Mouse (Mus musculus) spleen, adult 2 months (tissue): ENCODE measurements around the gene Mark1. TPM values are rescaled to one million over a fixed set of nuclear protein-coding genes. Genes with fewer than 3 reads are reported as not detected.

Experiments used
- DNase-seq, 2 experiments: peaks; one replicate each; pipeline versions ENCODE4 v3.0.0 to v3.0.0-alpha.2; 2012 to 2021; ENCODE audit warnings: low spot score in 2 of 2, low read depth in 1 of 2
- H3K27ac ChIP-seq: fragments of 200-500 bp; 2 replicates; pipeline ENCODE4 v1.5.1; 2012; ENCODE audit warnings: low read length, inconsistent platforms; ENCODE audit not compliant: insufficient read depth
- H3K27me3 ChIP-seq: fragments of 200-500 bp; 2 replicates; pipeline ENCODE4 v1.6.1; 2012; ENCODE audit warnings: mild to moderate bottlenecking, moderate library complexity, low read length, inconsistent platforms; ENCODE audit not compliant: control insufficient read depth, insufficient read depth
- H3K36me3 ChIP-seq: fragments of 200-500 bp; 2 replicates; pipeline ENCODE4 v1.6.1; 2012; ENCODE audit warnings: mild to moderate bottlenecking, low read length, inconsistent platforms; ENCODE audit not compliant: control insufficient read depth, insufficient read depth
- H3K4me1 ChIP-seq: fragments of 200-500 bp; 2 replicates; pipeline ENCODE4 v1.6.1; 2011; ENCODE audit warnings: inconsistent platforms; ENCODE audit not compliant: control insufficient read depth, insufficient read depth, insufficient read length
- H3K4me3 ChIP-seq: fragments of 200-500 bp; 2 replicates; pipeline ENCODE4 v1.5.1; 2011; ENCODE audit warnings: mild to moderate bottlenecking, inconsistent platforms; ENCODE audit not compliant: insufficient read depth, insufficient read length; ENCODE audit errors: extremely low read depth
- CTCF ChIP-seq: fragments of 200-500 bp; IDR thresholded peaks from 2 replicates; pipeline ENCODE4 v1.5.1; 2011; ENCODE audit warnings: mild to moderate bottlenecking, inconsistent platforms; ENCODE audit not compliant: insufficient read depth, insufficient read length, insufficient replicate concordance; ENCODE audit errors: extremely low read depth
- POLR2A ChIP-seq: fragments of 200-500 bp; IDR thresholded peaks from 2 replicates; pipeline ENCODE4 v1.6.1; 2011; ENCODE audit warnings: low read depth, low read length, inconsistent platforms
- WGBS: fragments of 180-500 bp; shearing (Covaris S2); methylation state at CpG from one replicate; pipeline ENCODE4 v1.1.7; 2018; 5-methylcytosine and 5-hydroxymethylcytosine counted together
- polyA plus RNA-seq: library from polyadenylated mRNA; depleted of rRNA; stranded (reverse); fragments of >200 nt; gene quantifications from 2 replicates; pipeline ENCODE4 v1.2.3, GENCODE M21; 2012

The Mark1 gene
- polyA plus RNA-seq, 1 experiment = 1.6 TPM

GRCm38 (mm10) chr1:184897350-184897749 is 102.0 kb downstream of the Mark1 start:
- H3K27ac ChIP-seq = no peak overlapping the region
- no peaks in the 10 kb centered on the region for H3K36me3 ChIP-seq
- TF ChIP-seq POLR2A (no peak), CTCF (no peak)
- no peaks in the 10 kb centered on the region for H3K4me1 ChIP-seq
- no peak overlapping the region for H3K4me3 ChIP-seq
- 96% methylated on average over 16 of the region's 16 CpGs for WGBS
- no peaks in the 10 kb centered on the region for H3K27me3 ChIP-seq
- DNase-seq = no peak

DNA sequence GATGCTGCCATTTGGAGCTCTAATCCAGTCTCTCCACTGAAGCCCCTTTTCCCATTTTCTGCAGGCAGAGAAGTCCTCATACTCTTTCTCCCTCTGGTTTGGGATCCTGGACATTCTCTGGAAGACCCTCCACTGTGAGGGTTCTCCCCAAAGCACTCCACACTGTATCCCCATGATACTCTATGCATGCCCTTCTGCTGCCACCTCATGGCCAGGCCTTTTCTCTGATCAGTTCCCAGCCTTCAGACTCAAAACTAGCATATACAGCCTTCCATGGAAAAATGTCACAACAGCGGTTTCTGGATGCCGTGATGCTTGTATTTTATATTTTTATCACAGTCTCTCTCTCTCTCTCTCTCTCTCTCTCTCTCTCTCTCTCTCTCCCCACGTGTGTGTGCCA is 107.4 kb downstream of the Mark1 start:
- no peak for DNase-seq
- TF ChIP-seq CTCF (no peak), POLR2A (no peak)
- no peaks in the 10 kb centered on the region for H3K4me1 ChIP-seq
- H3K36me3 ChIP-seq = no peaks in the 10 kb centered on the region
- WGBS = 81% methylated on average over 3 of the region's 3 CpGs
- H3K27me3 ChIP-seq = no peaks in the 10 kb centered on the region
- no peak overlapping the region for H3K4me3 ChIP-seq
- H3K27ac ChIP-seq = no peak overlapping the region

DNA sequence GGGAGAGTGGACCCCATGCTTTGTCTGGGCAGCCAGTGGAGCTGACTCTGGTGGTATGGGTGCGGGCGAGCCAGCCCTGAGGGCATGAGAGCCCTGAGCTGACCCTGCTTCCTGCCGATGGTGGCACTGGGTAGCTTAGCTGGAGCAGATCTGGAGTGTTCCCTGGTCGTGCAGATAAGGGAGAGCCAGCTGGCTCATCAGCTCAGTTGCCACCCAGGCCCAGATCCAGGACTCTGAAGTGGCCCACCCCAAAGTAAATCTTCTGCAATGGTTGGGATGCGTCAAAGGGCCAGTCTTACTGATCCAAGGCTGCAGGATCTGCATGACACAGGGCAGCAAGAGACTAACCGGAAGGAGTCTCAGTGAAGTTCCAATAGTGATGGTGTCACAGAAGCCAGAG is 109.9 kb downstream of the Mark1 start:
- Histone ChIP-seq H3K4me3 (no peak overlapping the region), H3K27me3 (no peaks in the 10 kb centered on the region), H3K36me3 (no peaks in the 10 kb centered on the region), H3K4me1 (no peaks in the 10 kb centered on the region), H3K27ac (no peak overlapping the region)
- no peak for DNase-seq
- TF ChIP-seq POLR2A = no peak
- no peak for TF ChIP-seq CTCF
- 80% methylated on average over 6 of the region's 6 CpGs for WGBS

GRCm38 (mm10) chr1:184886160-184886559 is 113.2 kb downstream of the Mark1 start:
- TF ChIP-seq POLR2A = no peak
- TF ChIP-seq CTCF = no peak
- no peak for DNase-seq
- WGBS = 62% methylated on average over 1 of the region's 1 CpGs
- H3K27ac ChIP-seq = no peak overlapping the region
- peaks cover 5% of the 10 kb centered on the region; the same call in 1 of the 2 replicates for H3K4me1 ChIP-seq
- no peaks in the 10 kb centered on the region for H3K36me3 ChIP-seq
- no peak overlapping the region for H3K4me3 ChIP-seq
- H3K27me3 ChIP-seq = peaks cover 10% of the 10 kb centered on the region; the same call in 1 of the 2 replicates

- Histone ChIP-seq H3K4me3 (peak within 1 kb of the TSS; percentile 29; the same call in 1 of the 2 replicates), H3K4me1 (peaks cover 5% of the 10 kb centered on the region; the same call in 1 of the 2 replicates), H3K27me3 (peaks cover 10% of the 10 kb centered on the region; the same call in 1 of the 2 replicates), H3K36me3 (no peaks in the 10 kb centered on the region), H3K27ac (no peak within 1 kb of the TSS)
- TF ChIP-seq CTCF (no peak), POLR2A (no peak)
- 6% methylated on average over 77 of the region's 77 CpGs for WGBS
- no peak for DNase-seq
Measured at GRCm38 (mm10) chr1:184882281-184883268, 116.8 kb downstream of the Mark1 start, which contains the start of gene C130074G19Rik. Gene C130074G19Rik (minus strand): TSS chr1:184883218.

DNA sequence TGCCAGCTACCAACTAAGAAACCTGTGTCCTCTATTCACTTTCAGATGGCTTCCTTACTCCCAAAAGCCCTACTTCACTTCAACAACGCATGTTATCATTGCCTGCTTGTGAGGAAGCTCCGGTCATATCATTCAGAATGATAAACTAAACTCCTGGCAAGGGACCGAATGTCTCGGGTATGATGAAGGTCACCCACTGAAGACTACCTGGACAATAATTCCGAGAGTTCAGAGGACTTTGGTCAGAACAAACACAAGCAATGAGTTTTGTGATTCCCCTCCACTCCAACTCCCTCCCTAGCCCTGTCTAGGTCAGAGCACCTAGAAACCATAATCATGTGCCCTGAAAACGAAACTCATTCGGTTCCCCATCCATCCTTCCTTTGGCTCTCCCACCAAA is 117.5 kb downstream of the Mark1 start:
- WGBS = 55% methylated on average over 7 of the region's 7 CpGs
- no peaks in the 10 kb centered on the region for H3K36me3 ChIP-seq
- TF ChIP-seq CTCF (no peak), POLR2A (no peak)
- peaks cover 5% of the 10 kb centered on the region; the same call in 1 of the 2 replicates for H3K4me1 ChIP-seq
- H3K4me3 ChIP-seq = peak overlapping the region; percentile 29; the same call in 1 of the 2 replicates
- peaks cover 10% of the 10 kb centered on the region; the same call in 1 of the 2 replicates for H3K27me3 ChIP-seq
- H3K27ac ChIP-seq = no peak overlapping the region
- no peak for DNase-seq

GRCm38 (mm10) chr1:184881211-184881610 is 118.2 kb downstream of the Mark1 start:
- Histone ChIP-seq H3K36me3 (no peaks in the 10 kb centered on the region), H3K4me3 (no peak overlapping the region), H3K27ac (no peak overlapping the region), H3K27me3 (peaks cover 10% of the 10 kb centered on the region; the same call in 1 of the 2 replicates), H3K4me1 (peaks cover 5% of the 10 kb centered on the region; the same call in 1 of the 2 replicates)
- TF ChIP-seq POLR2A (no peak), CTCF (no peak)
- 94% methylated on average over 5 of the region's 5 CpGs for WGBS
- DNase-seq = no peak
